In genomic region chr1:34223866-34224265, GRCm38 (mm10) we compare ENCODE assay signal across 16 mouse cellular contexts.
"Had no signal": no experiment of that assay in that cellular context is flagged by ENCODE, and none has a peak within 500 bp of the region (broad histone marks: within the 10 kb centered on the region; RNA-seq: fewer than 3 reads in every experiment).

No protein-coding gene starts in this region.

- H3K4me2 ChIP-seq: limb, embryonic 12.5 days; limb, embryonic 15.5 days; midbrain, embryonic 11.5 days had no signal

- ATAC-seq: inflammation-experienced regulatory T-cells, adult 6 months; intestine, embryonic 16.5 days had no signal

- H3K9ac ChIP-seq: limb, embryonic 12.5 days; limb, embryonic 15.5 days had no signal

- DNase-seq: kidney, adult 18-20 months; kidney, adult 9 months; kidney, postnatal 14 days; kidney, postnatal 4 days; left cerebral cortex, postnatal 4 days; lung, adult 18-20 months; lung, postnatal 14 days; lung, postnatal 4 days; midbrain, embryonic 14.5 days; thymus, adult 18-20 months; thymus, postnatal 36 days had no signal

- H3K27ac ChIP-seq: limb, embryonic 12.5 days; limb, embryonic 15.5 days had no signal

- H3K27me3 ChIP-seq: limb, embryonic 12.5 days; limb, embryonic 15.5 days had no signal

- H3K4me1 ChIP-seq: limb, embryonic 12.5 days; limb, embryonic 15.5 days had no signal

- H3K9me3 ChIP-seq: limb, embryonic 12.5 days; limb, embryonic 15.5 days had no signal

- H3K4me3 ChIP-seq: limb, embryonic 12.5 days; limb, embryonic 15.5 days had no signal
